ENCODE assay signal across 11 mouse cellular contexts in the genomic region with DNA sequence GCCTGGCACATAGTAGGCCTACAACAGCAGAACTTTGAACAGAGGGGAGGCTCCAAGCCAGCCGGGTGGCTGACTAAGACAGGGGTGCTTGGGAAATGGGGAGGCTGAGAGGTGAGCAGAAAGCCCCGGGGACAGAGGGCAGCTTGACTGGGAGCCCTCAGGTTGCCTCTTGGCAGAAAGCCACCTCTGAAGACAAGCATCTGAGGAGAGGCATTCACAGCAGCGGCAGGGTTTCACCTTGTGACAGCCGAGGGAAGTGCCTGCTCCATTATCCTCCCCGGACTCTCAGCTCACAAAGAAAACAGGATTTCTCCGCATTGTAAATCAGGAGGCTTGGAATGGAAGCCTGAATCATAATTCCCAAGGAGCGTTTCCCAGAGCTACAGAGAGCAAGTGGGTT.
DNase-seq lines count a peak whose midpoint lies in the region; ATAC-seq and TF ChIP-seq lines count a peak whose summit lies in the region.
"Had no signal": no experiment of that assay in that cellular context is flagged by ENCODE, and none has a peak within 500 bp of the region (broad histone marks: within the 10 kb centered on the region; RNA-seq: fewer than 3 reads in every experiment).

No protein-coding gene starts in this region.

- no peak for DNase-seq in heart, postnatal 10 days
- DNase-seq in midbrain, embryonic 10.5 days (ENCODE audit: low spot score), result no peak
- no peak for DNase-seq in midbrain, embryonic 11.5 days (ENCODE audit: low spot score, missing footprints)
- DNase-seq in kidney, adult 9 months, result peak; percentile 57
- DNase-seq in spleen, adult 12 weeks (ENCODE audit: low spot score), result no peak
- no peak for DNase-seq in T-cell, adult 2 months (ENCODE audit: low spot score)
- DNase-seq: cerebellum, adult 9-11 months; thymus, adult 2 months had no signal

- TF ChIP-seq POLR2A in myocyte (IDR thresholded peaks at IDR 0.05; ENCODE audit: insufficient read length, low read depth), result no peak

- peak overlapping the region; percentile 79 for H3K27ac ChIP-seq in heart, embryonic 11.5 days (ENCODE audit: low read depth, low read length)
- peak overlapping the region; percentile 74 for H3K27ac ChIP-seq in midbrain, embryonic 10.5 days (replicated peaks)
- H3K27ac ChIP-seq in midbrain, embryonic 11.5 days (ENCODE audit: low read depth, low read length), result no peak overlapping the region

- ATAC-seq in heart, embryonic 11.5 days (replicated peaks; ENCODE audit: insufficient number of reproducible peaks, low FRiP score, low TSS enrichment), result no peak
- no peak for ATAC-seq in midbrain, embryonic 11.5 days (ENCODE audit: low FRiP score)
- ATAC-seq: inflammation-experienced regulatory T-cells, adult 6 months had no signal

- H3K4me3 ChIP-seq in heart, embryonic 11.5 days (ENCODE audit: low read depth, low read length), result no peak overlapping the region
- no peak overlapping the region for H3K4me3 ChIP-seq in midbrain, embryonic 10.5 days
- H3K4me3 ChIP-seq in midbrain, embryonic 11.5 days (ENCODE audit: low read depth, low read length), result no peak overlapping the region
- H3K4me3 ChIP-seq in myocyte, result no peak overlapping the region

- 0 out of 2 replicates have a peak overlapping the region, but pooled peaks have one; percentile 22 for H3K9ac ChIP-seq in heart, embryonic 11.5 days (ENCODE audit: low read depth, low read length)
- H3K9ac ChIP-seq in midbrain, embryonic 11.5 days (ENCODE audit: low read length), result no peak overlapping the region; the same call in 1 of the 2 replicates

- intact Hi-C loops in heart, postnatal 10 days (cut with DNase I), result loop anchor here (5.0 kb wide), 1 partner anchor 55 kb away; no protein-coding TSS in a partner anchor

- no peak overlapping the region for H3K4me2 ChIP-seq in heart, embryonic 11.5 days
- no peak overlapping the region for H3K4me2 ChIP-seq in midbrain, embryonic 11.5 days
- peak overlapping the region; percentile 20 for H3K4me2 ChIP-seq in myocyte (ENCODE audit: low read depth)

- no peaks in the 10 kb centered on the region for H3K79me2 ChIP-seq in myocyte (ENCODE audit: control insufficient read depth, insufficient read depth)

- H3K9me3 ChIP-seq in heart, embryonic 11.5 days (replicated peaks; ENCODE audit: control insufficient read depth, low read length), result no peaks in the 10 kb centered on the region
- H3K9me3 ChIP-seq in midbrain, embryonic 10.5 days (replicated peaks), result no peaks in the 10 kb centered on the region
- H3K9me3 ChIP-seq in midbrain, embryonic 11.5 days (ENCODE audit: control insufficient read depth, low read length), result no peaks in the 10 kb centered on the region

- H3K27me3 ChIP-seq in heart, embryonic 11.5 days (ENCODE audit: control insufficient read depth, insufficient read depth, low read length), result no peaks in the 10 kb centered on the region; the same call in 1 of the 2 replicates
- peaks cover 35% of the 10 kb centered on the region for H3K27me3 ChIP-seq in midbrain, embryonic 10.5 days (ENCODE audit: low read depth, poor library complexity, severe bottlenecking)
- no peaks in the 10 kb centered on the region for H3K27me3 ChIP-seq in midbrain, embryonic 11.5 days (ENCODE audit: control insufficient read depth, insufficient read depth, low read length)
- H3K27me3 ChIP-seq in myocyte (ENCODE audit: control insufficient read depth, insufficient read depth, insufficient read length), result no peaks in the 10 kb centered on the region

- no peak overlapping the region for H3ac ChIP-seq in myocyte (ENCODE audit: control insufficient read depth, insufficient read length)

- WGBS in heart, embryonic 11.5 days (ENCODE audit: insufficient replicate concordance), result 21% methylated on average over 7 of the region's 7 CpGs
- WGBS in midbrain, embryonic 10.5 days, result 37% methylated on average over 7 of the region's 7 CpGs
- WGBS in midbrain, embryonic 11.5 days, result 13% methylated on average over 7 of the region's 7 CpGs

- no peaks in the 10 kb centered on the region for H3K36me3 ChIP-seq in heart, embryonic 11.5 days (ENCODE audit: control insufficient read depth, insufficient read depth, low read length)
- no peaks in the 10 kb centered on the region for H3K36me3 ChIP-seq in midbrain, embryonic 10.5 days
- H3K36me3 ChIP-seq in midbrain, embryonic 11.5 days (ENCODE audit: control insufficient read depth, insufficient read depth, low read length), result no peaks in the 10 kb centered on the region
- no peaks in the 10 kb centered on the region for H3K36me3 ChIP-seq in myocyte (ENCODE audit: control insufficient read depth, insufficient read depth)

- H3K4me1 ChIP-seq in heart, embryonic 11.5 days (ENCODE audit: control insufficient read depth, insufficient read depth, low read length), result peaks cover 27% of the 10 kb centered on the region
- peaks cover 48% of the 10 kb centered on the region for H3K4me1 ChIP-seq in midbrain, embryonic 10.5 days
- peaks cover 9% of the 10 kb centered on the region for H3K4me1 ChIP-seq in midbrain, embryonic 11.5 days (ENCODE audit: control insufficient read depth, insufficient read depth, low read length)

TF ChIP-seq in myocyte, 11 proteins besides CTCF, POLR2A, EP300 and RAD21:
- no peak for TF ChIP-seq MYOD1 (IDR thresholded peaks at IDR 0.05; ENCODE audit: control insufficient read depth in 1 of 3, insufficient read length in 2 of 3, low read depth in 2 of 3)
- no peak for TF ChIP-seq SRF (IDR thresholded peaks at IDR 0.05; ENCODE audit: control insufficient read depth, insufficient read length, low read depth)
- TF ChIP-seq E2F4 (IDR thresholded peaks at IDR 0.05; ENCODE audit: insufficient read depth), result no peak
- no peak for TF ChIP-seq TCF12 (IDR thresholded peaks at IDR 0.05; ENCODE audit: insufficient read depth, poor library complexity, severe bottlenecking)
- no peak for TF ChIP-seq USF1 (IDR thresholded peaks at IDR 0.05; ENCODE audit: low read depth)
- TF ChIP-seq POLR2AphosphoS2 (IDR thresholded peaks at IDR 0.05; ENCODE audit: insufficient read length, low read depth), result no peak
- TF ChIP-seq TCF3 (IDR thresholded peaks at IDR 0.05; ENCODE audit: insufficient read length, low read depth), result no peak
- TF ChIP-seq REST (IDR thresholded peaks at IDR 0.05; ENCODE audit: insufficient read depth, insufficient read length), result no peak
TF ChIP-seq in myocyte: peak in this region for 0.
